Mouse (Mus musculus) forebrain, embryonic 11.5 days (tissue): ENCODE measurements around the gene Chchd6. TPM values are rescaled to one million over a fixed set of nuclear protein-coding genes. Genes with fewer than 3 reads are reported as not detected.

Experiments used
- polyA plus RNA-seq: library from polyadenylated mRNA; unstranded; fragments of >200 nt; fragmentation: Nextera tagmentation; extraction: Ambion mirVana; gene quantifications from 2 replicates; pipeline ENCODE4 v1.2.1, GENCODE M21; 2014

Gene Chchd6
- polyA plus RNA-seq, 1 experiment from 2014 or later, result 93.7 TPM

Other genes starting within 250 kb of the Chchd6 start
- gene Plxna1, start 233.0 kb downstream of the Chchd6 start, polyA plus RNA-seq, result 38.0 and 41.5 TPM in 2 replicates
- gene Txnrd3, start 48.3 kb upstream of the Chchd6 start, polyA plus RNA-seq, result 8.6 and 9.9 TPM in 2 replicates
- not detected in 2 replicates for gene Vmn1r40, start 111.9 kb upstream of the Chchd6 start, polyA plus RNA-seq
- gene Vmn1r41, start 145.1 kb upstream of the Chchd6 start, polyA plus RNA-seq, result not detected in 2 replicates